Comparison of ENCODE assay signal across 19 mouse cellular contexts in genomic region chr10:10252136-10252535, GRCm38 (mm10).
DNase-seq lines count a peak whose midpoint lies in the region; ATAC-seq and TF ChIP-seq lines count a peak whose summit lies in the region.
"Had no signal": no experiment of that assay in that cellular context is flagged by ENCODE, and none has a peak within 500 bp of the region (broad histone marks: within the 10 kb centered on the region; RNA-seq: fewer than 3 reads in every experiment).

No protein-coding gene starts in this region.

- 20% methylated on average over 7 of the region's 7 CpGs for WGBS in cerebellum, adult 2 months

- peak; percentile 18 to 37 for DNase-seq in cerebellum, adult 2 months
- no peak for DNase-seq in cerebellum, adult 9-11 months
- DNase-seq in 3134 (ENCODE audit: extremely low read depth, insufficient read length, low spot score) (peak; percentile 58), MN1 (ENCODE audit: low spot score) (peak; percentile 16)
- DNase-seq in cerebellum, postnatal 25 days: peak; percentile 8 to 21
- DNase-seq in kidney, postnatal 14 days: no peak
- DNase-seq: gastrocnemius, postnatal 14 days; heart, postnatal 14 days; kidney, postnatal 25 days; lung, adult 18-20 months; lung, postnatal 4 days; right cerebral cortex, postnatal 14 days had no signal

- H3K4me1 ChIP-seq in cerebellum, adult 2 months (ENCODE audit: control insufficient read depth, insufficient read depth, low read length): peaks cover 3% of the 10 kb centered on the region
- H3K4me1 ChIP-seq: embryonic facial prominence, embryonic 10.5 days; heart, embryonic 10.5 days; hindbrain, embryonic 15.5 days; limb, embryonic 15.5 days; midbrain, embryonic 12.5 days had no signal

- ATAC-seq in activated CD4-positive, CD25-positive, alpha-beta regulatory T cell, adult 4 months: no peak
- ATAC-seq: intestine, postnatal 0 days had no signal

- H3K27ac ChIP-seq in cerebellum, adult 2 months (ENCODE audit: insufficient read depth, low read length): no peak overlapping the region
- H3K27ac ChIP-seq: embryonic facial prominence, embryonic 10.5 days; heart, embryonic 10.5 days; hindbrain, embryonic 15.5 days; limb, embryonic 15.5 days; midbrain, embryonic 12.5 days had no signal

- no peaks in the 10 kb centered on the region for H3K27me3 ChIP-seq in cerebellum, adult 2 months (ENCODE audit: control insufficient read depth, insufficient read depth, low read length)
- H3K27me3 ChIP-seq: hindbrain, embryonic 15.5 days; limb, embryonic 15.5 days; midbrain, embryonic 12.5 days had no signal

- no peak for TF ChIP-seq POLR2A in cerebellum, adult 2 months (IDR thresholded peaks at IDR 0.05; ENCODE audit: borderline replicate concordance, insufficient read depth, low read length)

- TF ChIP-seq CTCF in cerebellum, adult 2 months (IDR thresholded peaks at IDR 0.05; ENCODE audit: borderline replicate concordance, insufficient read depth, low read depth, low read length): no peak

- no peak overlapping the region for H3K4me3 ChIP-seq in cerebellum, adult 2 months (replicated peaks; ENCODE audit: insufficient read depth, low read depth, low read length)
- H3K4me3 ChIP-seq: embryonic facial prominence, embryonic 10.5 days; heart, embryonic 10.5 days; hindbrain, embryonic 15.5 days; limb, embryonic 15.5 days; midbrain, embryonic 12.5 days had no signal

Comparison
In these comparisons a context has a peak if more than half of its experiments do, and no peak if none do; other contexts are left out.
1. DNase-seq: peak in cerebellum, adult 2 months (2 of 2), 3134 (single experiment), MN1 (single experiment) and cerebellum, postnatal 25 days (2 of 2); none in cerebellum, adult 9-11 months (single experiment) and kidney, postnatal 14 days (single experiment).